Mouse (Mus musculus) lung, adult 10 weeks (tissue): ENCODE measurements around the gene Fbll1. TPM values are rescaled to one million over a fixed set of nuclear protein-coding genes. Genes with fewer than 3 reads are reported as not detected.

Experiments used
- polyA plus RNA-seq: library from polyadenylated mRNA; stranded (reverse); fragments of 350-450 nt; fragmentation: Illumina TruSeq; extraction: RNeasy Lipid Tissue Mini Kit (QIAGEN cat#74804); gene quantifications from one replicate; pipeline ENCODE4 v1.2.3, GENCODE M21; 2014; ENCODE audit warnings: low read depth, low replicate concordance; ENCODE audit not compliant: insufficient read depth

The Fbll1 gene
- polyA plus RNA-seq, result not detected

GRCm38 (mm10) chr11:35798874-35799273 is at the start of gene Fbll1:
Fbll1 (minus strand) TSS chr11:35798884.

GRCm38 (mm10) chr11:35834022-35834760 is 35.5 kb upstream of the Fbll1 start, which contains the start of gene Rars:
Rars (minus strand) TSS chr11:35834506.

GRCm38 (mm10) chr11:35769188-35769745 is 29.4 kb downstream of the Fbll1 start, which contains the start of gene Pank3:
Pank3 (plus strand) TSS chr11:35769484.

Other genes with a start within 250 kb of the Fbll1 start
- gene Pank3, start 29.4 kb downstream of the Fbll1 start, polyA plus RNA-seq, result 13.9 TPM
- 29.0 TPM for gene Rars, start 35.6 kb upstream of the Fbll1 start, polyA plus RNA-seq
- gene Wwc1, start 181.6 kb upstream of the Fbll1 start, polyA plus RNA-seq, result 48.1 TPM